Mouse (Mus musculus): Measurements from ENCODE around the gene Birc2. TPM values are rescaled to one million over a fixed set of nuclear protein-coding genes. Genes with fewer than 3 reads are reported as not detected.
A peak's percentile ranks its signal among the peaks of the same experiment; 100 is the strongest.

Birc2 gene
- total and polyA plus RNA-seq, 3 experiments = 14.3 to 64.3 (median 50.9) TPM

DNA sequence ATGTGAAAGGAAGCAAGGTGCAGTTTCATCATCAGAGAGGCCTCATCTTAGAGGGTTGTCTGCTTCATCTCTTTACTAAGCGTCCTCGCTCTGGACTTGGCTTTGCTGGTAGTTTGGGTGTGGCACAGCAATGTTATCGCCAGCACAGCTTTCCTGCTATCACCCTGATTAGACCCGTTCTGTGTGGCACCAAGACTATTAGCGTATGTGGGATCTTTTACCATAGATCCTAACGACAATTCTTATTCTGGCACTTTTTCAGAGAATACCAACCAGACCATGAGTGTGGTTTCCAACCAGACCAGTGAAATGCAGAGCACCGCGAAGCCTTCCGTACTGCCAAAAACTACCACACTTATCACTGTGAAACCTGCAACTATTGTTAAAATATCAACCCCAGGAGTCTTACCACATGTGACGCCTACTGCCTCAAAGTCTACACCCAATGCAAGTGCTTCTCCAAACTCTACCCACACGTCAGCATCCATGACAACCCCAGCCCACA lies 46.2 kb downstream of the Birc2 start:
- Histone ChIP-seq H3K4me1 (ENCODE audit: insufficient read depth, low read depth, low read length) (peaks cover 63% of the 10 kb centered on the region), H3K27me3 (ENCODE audit: insufficient read depth, low read length) (no peaks in the 10 kb centered on the region), H3K36me3 (replicated peaks) (peaks cover 73% of the 10 kb centered on the region), H3K4me3 (ENCODE audit: low read depth, low read length) (peak overlapping the region; percentile 7; the same call in 1 of the 2 replicates), H3K9me3 (replicated peaks) (no peaks in the 10 kb centered on the region)
- DNase-seq (ENCODE audit: low spot score) (peak; percentile 43), ATAC-seq (ENCODE audit: extremely low read depth, insufficient number of reproducible peaks, low FRiP score, poor library complexity, severe bottlenecking) (peak; percentile 95)
- TF ChIP-seq TAL1 (conservative IDR thresholded peaks at IDR 0.05; ENCODE audit: low read depth, low read length) = peak; percentile 60
- no peak for TF ChIP-seq GATA2 (IDR thresholded peaks at IDR 0.05; ENCODE audit: borderline replicate concordance, low read depth, low read length)
- no peak for TF ChIP-seq POLR2AphosphoS5 (IDR thresholded peaks at IDR 0.05; ENCODE audit: insufficient replicate concordance, low read depth, low read length)
- no peak for TF ChIP-seq CTCF (IDR thresholded peaks at IDR 0.05; ENCODE audit: low read depth, low read length)
- no peak for TF ChIP-seq GATA1 (IDR thresholded peaks at IDR 0.05; ENCODE audit: borderline replicate concordance, low read length)

DNA sequence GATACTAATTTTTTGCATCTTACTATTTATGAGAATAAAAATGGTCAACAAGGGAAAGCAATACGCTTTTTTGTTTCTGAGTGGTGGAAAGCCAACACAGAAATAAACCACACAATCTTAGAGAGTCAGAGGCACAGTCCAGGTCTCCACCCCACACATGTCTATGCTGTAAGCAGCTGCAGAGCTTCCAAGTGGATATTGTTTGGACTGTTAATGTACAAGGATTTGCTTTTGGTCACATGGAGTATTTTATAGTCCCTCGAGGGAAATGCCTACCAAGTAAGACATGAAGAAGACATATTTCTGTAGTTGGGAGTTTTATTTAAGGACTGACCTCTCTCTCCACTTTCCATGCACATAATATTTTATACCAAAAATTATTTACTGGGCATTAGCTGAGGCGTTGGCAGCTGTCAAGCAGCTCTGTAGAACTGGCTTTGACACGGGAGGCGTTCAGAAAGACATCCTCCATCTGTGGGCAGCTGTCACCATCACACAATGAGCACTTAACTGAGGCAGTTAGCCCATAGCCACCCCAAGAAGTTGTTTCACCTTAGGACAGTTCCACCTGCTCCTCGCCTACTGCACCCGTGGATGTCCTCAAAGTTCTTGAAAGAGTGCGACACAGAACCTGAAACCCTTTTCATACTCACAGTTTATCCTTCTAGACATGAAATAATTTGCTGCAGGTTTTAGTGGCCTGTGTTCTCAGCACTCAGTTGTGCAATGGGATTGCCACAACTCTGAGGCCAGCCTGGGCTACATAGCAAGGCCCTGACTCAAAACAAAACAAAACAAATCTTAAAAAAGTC lies 46.9 kb downstream of the Birc2 start:
- Histone ChIP-seq H3K4me3 (ENCODE audit: low read depth, low read length) (peak overlapping the region; percentile 7; the same call in 1 of the 2 replicates), H3K27me3 (ENCODE audit: insufficient read depth, low read length) (no peaks in the 10 kb centered on the region), H3K4me1 (ENCODE audit: insufficient read depth, low read depth, low read length) (peaks cover 68% of the 10 kb centered on the region), H3K36me3 (replicated peaks) (peaks cover 73% of the 10 kb centered on the region), H3K9me3 (replicated peaks) (no peaks in the 10 kb centered on the region)
- no peak for TF ChIP-seq GATA1 (IDR thresholded peaks at IDR 0.05; ENCODE audit: borderline replicate concordance, low read length)
- no peak for TF ChIP-seq TAL1 (conservative IDR thresholded peaks at IDR 0.05; ENCODE audit: low read depth, low read length)
- TF ChIP-seq CTCF (IDR thresholded peaks at IDR 0.05; ENCODE audit: low read depth, low read length) = no peak
- no peak for TF ChIP-seq GATA2 (IDR thresholded peaks at IDR 0.05; ENCODE audit: borderline replicate concordance, low read depth, low read length)
- TF ChIP-seq POLR2AphosphoS5 (IDR thresholded peaks at IDR 0.05; ENCODE audit: insufficient replicate concordance, low read depth, low read length) = no peak
- no peak for DNase-seq (ENCODE audit: low spot score)
- ATAC-seq (ENCODE audit: extremely low read depth, insufficient number of reproducible peaks, low FRiP score, poor library complexity, severe bottlenecking) = no peak

DNA sequence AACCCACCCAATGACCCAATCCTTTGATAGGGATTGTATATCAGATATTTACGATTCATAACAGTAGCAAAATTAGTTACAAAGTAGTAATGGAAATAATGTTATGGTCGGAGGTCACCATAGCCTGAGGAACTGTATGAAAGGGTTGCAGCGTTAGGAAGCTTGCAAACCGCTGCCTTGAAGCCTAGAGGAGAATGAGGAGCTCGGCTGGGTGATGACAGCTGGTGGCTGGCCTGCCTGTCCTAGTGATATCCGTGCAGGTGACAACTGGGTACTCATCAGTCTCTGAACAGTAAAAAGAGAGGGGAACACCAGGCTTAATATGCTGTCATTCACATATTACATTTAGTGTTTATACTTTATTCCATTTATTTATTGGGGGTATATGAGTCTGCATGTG lies 48.5 kb downstream of the Birc2 start:
- H3K36me3 ChIP-seq (replicated peaks) = peaks cover 77% of the 10 kb centered on the region
- no peak overlapping the region for H3K4me3 ChIP-seq (ENCODE audit: low read depth, low read length)
- no peaks in the 10 kb centered on the region for H3K27me3 ChIP-seq (ENCODE audit: insufficient read depth, low read length)
- ATAC-seq (ENCODE audit: extremely low read depth, insufficient number of reproducible peaks, low FRiP score, poor library complexity, severe bottlenecking) = no peak
- TF ChIP-seq GATA2 (IDR thresholded peaks at IDR 0.05; ENCODE audit: borderline replicate concordance, low read depth, low read length) = no peak
- no peak for TF ChIP-seq GATA1 (IDR thresholded peaks at IDR 0.05; ENCODE audit: borderline replicate concordance, low read length)
- TF ChIP-seq TAL1 (conservative IDR thresholded peaks at IDR 0.05; ENCODE audit: low read depth, low read length) = no peak
- TF ChIP-seq POLR2AphosphoS5 (IDR thresholded peaks at IDR 0.05; ENCODE audit: insufficient replicate concordance, low read depth, low read length) = no peak
- no peak for TF ChIP-seq CTCF (IDR thresholded peaks at IDR 0.05; ENCODE audit: low read depth, low read length)
- DNase-seq (ENCODE audit: low spot score) = no peak
- peaks cover 73% of the 10 kb centered on the region for H3K4me1 ChIP-seq (ENCODE audit: insufficient read depth, low read depth, low read length)
- no peaks in the 10 kb centered on the region for H3K9me3 ChIP-seq (replicated peaks)

DNA sequence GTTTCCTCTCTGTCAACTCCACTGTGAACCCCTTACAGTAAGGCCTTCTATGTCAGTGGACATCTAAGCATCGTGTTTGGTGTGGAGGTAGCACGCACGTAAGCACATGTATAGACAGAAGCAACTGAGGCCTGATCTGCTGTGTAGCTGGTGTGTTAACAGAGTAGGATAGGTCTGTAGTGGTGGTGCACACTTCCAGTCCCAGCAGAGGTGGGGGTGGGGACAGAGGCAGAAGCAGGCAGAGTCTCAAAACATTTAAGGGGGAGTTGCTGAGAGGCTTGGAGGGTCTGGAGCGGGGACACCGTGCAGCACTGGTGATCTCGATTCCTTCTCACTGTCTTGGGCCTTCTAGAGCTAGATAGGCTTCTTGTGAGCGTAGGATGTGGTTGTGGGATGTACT lies 50.8 kb downstream of the Birc2 start:
- Histone ChIP-seq H3K36me3 (replicated peaks) (peaks cover 78% of the 10 kb centered on the region), H3K4me1 (ENCODE audit: insufficient read depth, low read depth, low read length) (peaks cover 65% of the 10 kb centered on the region), H3K4me3 (ENCODE audit: low read depth, low read length) (no peak overlapping the region; the same call in 1 of the 2 replicates), H3K9me3 (replicated peaks) (no peaks in the 10 kb centered on the region), H3K27me3 (ENCODE audit: insufficient read depth, low read length) (no peaks in the 10 kb centered on the region)
- ATAC-seq (ENCODE audit: extremely low read depth, insufficient number of reproducible peaks, low FRiP score, poor library complexity, severe bottlenecking) (no peak), DNase-seq (ENCODE audit: low spot score) (no peak)
- TF ChIP-seq GATA1 (IDR thresholded peaks at IDR 0.05; ENCODE audit: borderline replicate concordance, low read length) (no peak), POLR2AphosphoS5 (IDR thresholded peaks at IDR 0.05; ENCODE audit: insufficient replicate concordance, low read depth, low read length) (no peak), CTCF (IDR thresholded peaks at IDR 0.05; ENCODE audit: low read depth, low read length) (no peak), GATA2 (IDR thresholded peaks at IDR 0.05; ENCODE audit: borderline replicate concordance, low read depth, low read length) (no peak), TAL1 (conservative IDR thresholded peaks at IDR 0.05; ENCODE audit: low read depth, low read length) (no peak)

DNA sequence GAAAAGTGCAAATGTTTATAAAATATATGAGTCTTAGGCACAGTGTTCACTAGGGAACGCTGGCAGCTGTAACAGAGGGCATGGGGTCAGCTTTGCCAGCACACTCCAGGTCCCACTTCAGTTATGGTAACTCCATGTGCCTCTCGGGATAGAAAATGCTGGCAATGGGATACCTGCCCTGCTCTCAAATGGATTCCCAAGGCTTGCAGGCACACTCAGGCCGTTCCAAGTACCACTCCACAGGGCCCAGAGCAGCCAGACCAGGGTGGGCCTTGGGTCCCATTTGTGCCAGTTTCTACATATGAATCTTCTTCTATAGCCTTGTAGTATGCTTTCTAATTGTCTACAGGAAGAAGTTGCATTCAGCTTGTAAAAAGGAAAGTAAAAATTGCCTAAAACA lies 51.5 kb downstream of the Birc2 start:
- ATAC-seq (ENCODE audit: extremely low read depth, insufficient number of reproducible peaks, low FRiP score, poor library complexity, severe bottlenecking) = no peak
- peaks cover 63% of the 10 kb centered on the region for H3K4me1 ChIP-seq (ENCODE audit: insufficient read depth, low read depth, low read length)

DNA sequence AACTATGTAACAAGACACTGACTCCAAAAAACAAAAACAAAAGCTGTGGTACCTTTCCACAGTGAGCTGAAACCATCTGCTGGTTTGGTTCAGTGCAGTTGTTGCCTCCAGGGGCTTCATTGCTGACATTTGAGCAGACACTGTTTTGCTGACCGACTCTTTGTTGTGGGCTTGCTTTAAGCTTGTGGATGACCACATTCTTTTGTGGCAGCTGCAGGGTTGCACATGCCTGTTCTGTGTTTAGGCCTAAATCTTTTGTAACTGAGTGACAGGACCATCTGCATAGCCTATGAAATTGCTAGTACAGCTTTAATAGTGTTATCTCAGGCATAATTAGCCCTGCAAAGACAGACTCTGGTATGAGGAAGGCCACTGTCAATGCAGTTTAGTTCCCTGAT lies 52.2 kb downstream of the Birc2 start:
- Histone ChIP-seq H3K4me3 (ENCODE audit: low read depth, low read length) (no peak overlapping the region), H3K27me3 (ENCODE audit: insufficient read depth, low read length) (no peaks in the 10 kb centered on the region), H3K4me1 (ENCODE audit: insufficient read depth, low read depth, low read length) (peaks cover 63% of the 10 kb centered on the region), H3K9me3 (replicated peaks) (no peaks in the 10 kb centered on the region), H3K36me3 (replicated peaks) (peaks cover 80% of the 10 kb centered on the region)
- no peak for ATAC-seq (ENCODE audit: extremely low read depth, insufficient number of reproducible peaks, low FRiP score, poor library complexity, severe bottlenecking)
- no peak for TF ChIP-seq TAL1 (conservative IDR thresholded peaks at IDR 0.05; ENCODE audit: low read depth, low read length)
- no peak for TF ChIP-seq GATA1 (IDR thresholded peaks at IDR 0.05; ENCODE audit: borderline replicate concordance, low read length)
- DNase-seq (ENCODE audit: low spot score) = no peak

More for the DNA sequence above, 51.5 kb downstream of the Birc2 start:
- DNase-seq (ENCODE audit: low spot score) = no peak
- TF ChIP-seq CTCF (IDR thresholded peaks at IDR 0.05; ENCODE audit: low read depth, low read length) (no peak), POLR2AphosphoS5 (IDR thresholded peaks at IDR 0.05; ENCODE audit: insufficient replicate concordance, low read depth, low read length) (no peak), TAL1 (conservative IDR thresholded peaks at IDR 0.05; ENCODE audit: low read depth, low read length) (no peak), GATA2 (IDR thresholded peaks at IDR 0.05; ENCODE audit: borderline replicate concordance, low read depth, low read length) (no peak), GATA1 (IDR thresholded peaks at IDR 0.05; ENCODE audit: borderline replicate concordance, low read length) (no peak)
- no peaks in the 10 kb centered on the region for H3K27me3 ChIP-seq (ENCODE audit: insufficient read depth, low read length)
- no peak overlapping the region; the same call in 1 of the 2 replicates for H3K4me3 ChIP-seq (ENCODE audit: low read depth, low read length)
- H3K36me3 ChIP-seq (replicated peaks) = peaks cover 81% of the 10 kb centered on the region
- H3K9me3 ChIP-seq (replicated peaks) = no peaks in the 10 kb centered on the region

Measured in G1E (cell line).